Mouse (Mus musculus) heart, adult 2 months (tissue): ENCODE results near the gene Trim56.

Source experiments
- CTCF ChIP-seq: fragments of 200-600 bp; IDR thresholded peaks from 2 replicates; pipeline ENCODE4 v1.8.1; 2022; ENCODE audit warnings: antibody characterized with exemption, mild to moderate bottlenecking, moderate library complexity
- EP300 ChIP-seq: fragments of 200-500 bp; IDR thresholded peaks from 2 replicates; pipeline ENCODE4 v1.6.1; 2011; ENCODE audit warnings: low read depth, low read length, control low read depth; ENCODE audit not compliant: insufficient read depth
- POLR2A ChIP-seq: fragments of 200-500 bp; IDR thresholded peaks from 2 replicates; pipeline ENCODE4 v1.6.1; 2011; ENCODE audit warnings: mild to moderate bottlenecking, low read depth, low read length, control low read depth; ENCODE audit not compliant: insufficient read depth

- TF ChIP-seq CTCF: no peak
- no peak for TF ChIP-seq POLR2A
- TF ChIP-seq EP300: no peak
Observed at GRCm38 (mm10) chr5:137091560-137091959, 24.4 kb downstream of the Trim56 start.
